Mouse (Mus musculus) erythroblast, embryonic 14.5 days (primary cell): ENCODE results near the gene Fank1.

Experiments used
- GATA1 ChIP-seq: IDR thresholded peaks from 2 replicates; pipeline ENCODE4 v1.6.1; 2012; ENCODE audit warnings: low read length, inconsistent platforms, mixed read lengths
- TAL1 ChIP-seq: IDR thresholded peaks from 3 replicates; pipeline ENCODE4 v1.6.1; 2012; ENCODE audit warnings: low read length, inconsistent platforms, mixed read lengths

DNA sequence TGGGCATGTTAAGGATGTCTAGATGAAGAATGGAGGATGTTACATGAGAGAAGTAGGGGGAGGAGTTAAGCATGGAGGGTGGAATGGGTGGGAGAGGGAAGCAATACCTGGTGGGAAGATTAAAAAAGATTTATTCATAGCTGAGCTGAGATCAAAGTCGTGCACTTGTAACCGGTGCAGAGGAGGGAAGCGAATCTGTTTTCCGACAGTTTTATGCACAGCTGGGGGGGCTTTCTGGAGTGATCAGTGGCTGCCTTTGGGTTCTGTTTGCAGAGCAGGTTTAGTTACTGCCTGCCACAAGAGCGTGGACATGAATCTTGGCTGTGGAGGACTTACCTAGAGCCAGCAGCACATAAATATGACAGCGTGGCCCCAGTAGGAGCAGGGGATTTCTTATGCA, 65.4 kb downstream of the Fank1 start:
- TF ChIP-seq GATA1 (no peak), TAL1 (no peak)
